Mouse (Mus musculus) MEL-GATA-1-ER (cell line): Measurements from ENCODE around the gene Gm38392.
"Not testable (repeated sequence)": the region's sequence is repeated elsewhere in the genome, so short reads cannot be mapped to it uniquely, and the experiment has no call there.

Experiments used
- DNase-seq: peaks from one replicate; pipeline ENCODE4 v3.0.0-alpha.2; 2012; ENCODE audit warnings: low read depth; ENCODE audit errors: extremely low read depth

Gm38392 gene

GRCm38 (mm10) chr3:88287110-88287509, at the start of gene Gm38392:
TSS of gene Gm38392 (minus strand) at chr3:88287210.
- DNase-seq, result no peak

- DNase-seq, result peak; percentile 93
Observed at GRCm38 (mm10) chr3:88336058-88337013, 49.3 kb upstream of the Gm38392 start, which contains the start of the genes Tmem79 and Smg5. TSS of gene Tmem79 (minus strand) at chr3:88336148. TSS of gene Smg5 (plus strand) at chr3:88336260.

- DNase-seq, result no peak
Observed at GRCm38 (mm10) chr3:88335436-88336053, 48.5 kb upstream of the Gm38392 start.

DNA sequence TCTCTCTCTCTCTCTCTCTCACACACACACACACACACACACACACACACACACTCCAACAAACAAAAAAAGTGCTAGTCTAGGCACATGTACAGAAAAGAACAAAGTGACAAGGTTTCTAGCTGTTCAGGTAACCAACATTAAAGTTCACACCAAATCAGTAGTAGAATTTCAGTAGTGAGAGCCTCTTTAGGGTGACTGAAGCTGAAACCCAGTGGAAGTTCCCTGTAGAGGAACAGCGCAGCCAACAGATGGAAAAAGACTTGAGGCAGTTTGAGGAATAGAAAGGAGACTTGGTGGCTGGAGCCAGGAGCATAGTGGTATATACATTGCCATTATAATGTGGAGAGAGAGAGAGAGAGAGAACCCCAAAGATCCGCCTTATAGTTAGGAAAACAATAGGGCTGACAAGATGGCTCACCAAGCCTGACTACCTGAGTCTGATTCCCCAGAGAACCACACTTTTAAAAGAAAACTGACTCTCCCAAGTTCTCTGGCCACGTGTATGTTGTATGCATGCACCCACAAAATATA, 48.0 kb upstream of the Gm38392 start:
- no peak for DNase-seq

GRCm38 (mm10) chr3:88334029-88334658, 47.1 kb upstream of the Gm38392 start:
- no peak for DNase-seq

DNA sequence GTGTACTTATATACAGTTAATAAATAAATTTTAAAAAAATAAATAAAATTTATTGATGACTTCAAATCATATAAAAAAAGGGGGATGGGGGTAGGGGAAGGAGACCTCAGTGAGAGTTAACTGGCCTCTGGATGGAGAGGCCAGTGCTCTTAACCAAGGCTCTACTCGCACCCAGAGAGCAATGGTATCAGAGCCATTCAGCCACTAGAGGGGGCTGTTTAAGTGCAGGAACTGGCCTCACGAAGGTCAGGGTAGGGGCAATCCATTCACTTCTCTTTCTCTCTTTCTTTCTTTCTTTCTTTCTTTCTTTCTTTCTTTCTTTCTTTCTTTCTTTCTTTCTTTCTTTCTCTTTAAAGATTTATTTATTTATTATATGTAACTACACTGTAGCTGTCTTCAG, 44.3 kb upstream of the Gm38392 start:
- peak; percentile 54 for DNase-seq

DNA sequence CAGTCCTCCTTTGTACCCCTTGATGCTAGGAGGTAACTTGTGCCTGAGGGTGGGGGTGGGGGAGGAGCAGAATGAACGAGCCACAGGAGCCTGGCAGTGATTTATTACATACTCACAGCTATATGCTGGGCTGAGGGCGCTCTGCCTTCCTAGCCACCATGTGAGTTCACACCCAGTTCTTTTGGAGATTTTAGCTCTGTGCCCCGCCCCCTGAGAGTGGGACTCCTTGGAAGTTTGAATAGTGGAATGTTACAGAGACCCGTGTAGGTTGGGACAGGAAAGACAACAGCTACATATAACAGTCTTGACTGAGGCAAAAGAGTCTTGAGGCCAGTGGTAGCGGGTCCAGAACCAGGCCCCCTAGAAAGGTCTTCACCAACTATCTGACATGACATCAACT, 41.9 kb upstream of the Gm38392 start:
- DNase-seq, result no peak

DNA sequence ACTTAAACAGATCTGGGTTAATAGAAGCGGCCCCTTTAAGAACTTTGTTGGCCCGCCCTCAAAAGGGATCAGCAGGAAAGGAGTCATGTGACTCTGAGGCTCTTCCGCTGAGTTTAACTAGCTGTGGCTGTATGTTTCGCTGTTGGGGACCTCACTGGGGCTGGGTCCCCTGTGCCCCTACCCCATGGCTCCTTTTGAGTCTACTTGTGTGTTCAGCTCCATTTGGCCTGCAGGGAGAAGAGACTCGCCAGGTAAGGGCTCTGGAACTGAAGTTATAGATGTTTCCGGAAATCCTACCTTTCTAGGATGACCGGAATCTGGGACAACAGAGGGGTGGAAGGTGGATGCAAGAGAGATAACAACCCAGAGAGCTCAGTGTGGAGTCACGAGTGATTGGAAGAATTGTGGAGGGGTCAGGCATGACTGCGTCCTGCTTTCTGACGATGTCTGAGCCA, 38.0 kb upstream of the Gm38392 start, which contains the start of gene Glmp:
Gene Glmp, plus strand, starts transcription at position 73 of the 455 bp plus-strand sequence.
- DNase-seq, result peak; percentile 52

GRCm38 (mm10) chr3:88299172-88299571, 12.2 kb upstream of the Gm38392 start:
- no peak for DNase-seq

DNA sequence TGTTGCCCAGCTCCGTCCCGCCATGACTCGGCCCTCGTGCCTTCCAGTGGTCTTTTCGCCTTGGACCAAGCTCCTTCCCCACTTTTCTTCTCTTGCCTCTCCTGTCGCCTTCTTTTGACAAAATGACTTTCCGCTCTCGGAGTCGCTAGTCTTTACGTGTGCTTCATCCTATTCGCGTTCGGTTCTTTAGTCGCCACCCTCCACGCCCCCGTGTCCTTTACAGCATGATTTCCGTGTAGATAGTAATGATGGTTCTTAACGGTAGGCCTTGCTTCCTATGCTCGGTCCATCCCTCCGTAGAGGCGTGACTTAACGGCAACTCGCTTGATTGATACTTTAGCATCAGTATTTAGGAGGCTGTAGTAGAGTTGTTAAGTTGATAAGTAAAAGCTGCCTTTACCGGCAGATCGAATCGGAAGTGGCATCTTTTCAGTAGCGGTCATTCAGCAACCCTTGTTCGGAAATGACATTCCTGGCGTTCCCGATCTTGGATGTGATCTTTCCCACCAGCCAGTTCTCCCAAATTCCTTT, 10.4 kb upstream of the Gm38392 start:
- peak; percentile 65 for DNase-seq

GRCm38 (mm10) chr3:88296561-88297318, 9.7 kb upstream of the Gm38392 start, which contains the start of the genes Tsacc and Cct3:
TSS of gene Tsacc (minus strand) at chr3:88296999.
TSS of gene Cct3 (plus strand) at chr3:88297116.
- peak; percentile 100 for DNase-seq

DNA sequence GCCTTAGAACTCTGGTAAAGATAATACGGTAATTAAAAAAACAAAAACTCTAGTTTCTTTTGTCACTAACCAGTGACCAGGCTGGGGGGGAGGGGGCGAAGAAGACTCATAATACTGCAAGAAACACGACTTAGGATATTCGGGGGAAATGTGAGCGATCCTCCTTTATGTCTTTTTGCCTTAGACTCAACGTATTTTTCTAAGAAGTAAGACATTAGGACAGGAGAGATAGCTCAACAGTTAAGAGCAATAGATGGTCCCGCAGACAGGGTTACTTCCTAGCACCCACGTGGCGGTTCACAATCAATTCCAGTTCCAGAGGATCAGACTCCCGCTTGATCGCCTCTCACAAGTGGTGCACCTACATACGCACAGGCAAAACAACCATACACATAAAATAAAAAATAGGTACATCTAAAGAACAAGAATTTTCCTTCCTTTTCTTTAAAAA, 9.1 kb upstream of the Gm38392 start:
- DNase-seq, result no peak

DNA sequence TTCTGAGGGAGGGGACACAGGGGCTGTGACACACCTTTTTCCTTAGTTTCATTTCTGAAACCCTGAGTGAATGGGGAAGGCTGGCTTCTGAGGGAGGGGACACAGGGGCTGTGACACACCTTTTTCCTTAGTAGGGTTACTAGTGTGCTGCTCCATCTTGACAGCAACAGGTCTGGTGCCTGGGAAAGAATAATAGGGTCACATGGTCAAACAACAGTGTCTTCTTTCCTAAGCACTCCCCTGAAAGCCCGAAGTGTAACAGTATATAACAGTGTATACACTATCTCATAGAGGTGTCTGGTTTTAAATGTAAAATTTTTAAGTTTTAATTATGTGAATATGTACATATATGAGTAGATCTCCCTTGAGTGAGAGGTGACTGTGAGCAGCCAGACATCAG, 8.3 kb upstream of the Gm38392 start:
- not testable (repeated sequence) for DNase-seq

- DNase-seq, result no peak
Observed at GRCm38 (mm10) chr3:88291970-88292369, 5.0 kb upstream of the Gm38392 start.

GRCm38 (mm10) chr3:88288133-88288713, 1.2 kb upstream of the Gm38392 start:
- DNase-seq, result not testable (repeated sequence)

DNA sequence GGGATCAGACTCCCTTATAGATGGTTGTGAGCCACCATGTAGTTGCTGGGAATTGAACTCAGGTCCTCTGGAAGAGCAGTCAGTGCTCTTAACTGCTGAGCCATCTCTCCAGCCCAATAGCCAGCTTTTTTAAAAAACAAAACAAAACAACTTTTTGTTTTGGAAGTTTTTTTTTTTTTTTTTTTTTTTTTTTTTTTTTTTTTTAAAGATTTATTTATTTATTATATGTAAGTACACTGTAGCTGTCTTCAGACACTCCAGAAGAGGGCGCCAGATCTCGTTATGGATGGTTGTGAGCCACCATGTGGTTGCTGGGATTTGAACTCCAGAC, 1.5 kb downstream of the Gm38392 start:
- not testable (repeated sequence) for DNase-seq

GRCm38 (mm10) chr3:88284815-88285564, 2.0 kb downstream of the Gm38392 start:
- not testable (repeated sequence) for DNase-seq

DNA sequence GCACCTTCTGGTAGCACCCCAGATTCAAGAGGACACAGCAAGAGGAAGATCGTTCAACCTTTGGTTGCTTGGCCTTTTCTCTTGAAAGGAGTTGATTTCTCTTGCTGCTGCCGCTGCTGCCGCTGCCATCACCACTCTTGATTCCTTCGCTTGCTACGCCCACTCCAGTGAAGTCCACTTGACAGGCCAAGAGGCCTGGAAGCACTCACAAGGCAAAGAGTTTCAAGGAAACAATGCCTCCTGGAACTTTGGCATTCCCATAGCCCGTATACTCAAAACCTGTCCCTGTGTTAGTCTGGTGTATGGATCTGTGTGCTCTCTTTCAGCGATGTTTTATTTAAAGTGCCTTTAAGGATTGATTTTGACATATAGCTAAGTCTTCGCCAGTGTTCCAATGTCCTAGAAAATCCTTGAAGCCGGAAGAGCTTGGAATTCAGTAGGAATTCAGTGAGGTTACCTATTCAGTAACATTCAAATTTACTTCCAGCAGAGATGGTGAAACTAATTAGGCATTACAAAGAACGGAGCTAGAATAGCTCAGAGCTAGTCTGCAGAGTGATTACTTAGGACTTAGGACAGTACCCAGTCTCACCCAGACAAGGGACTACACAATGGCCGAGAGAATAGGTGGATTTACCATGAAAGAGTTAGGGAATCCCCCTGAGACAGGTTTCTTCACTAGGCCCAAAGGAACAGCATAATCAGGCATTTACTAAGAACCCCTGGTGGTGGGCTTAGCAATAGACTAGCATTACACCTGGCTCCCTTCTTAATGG, 5.7 kb downstream of the Gm38392 start:
- DNase-seq, result not testable (repeated sequence)
